Mouse (Mus musculus) layer of hippocampus, adult 9-11 months (tissue): ENCODE measurements at regions not wholly inside any gene's neighbourhood (a gene's known extent, or its start where the extent isn't known, plus 50 kb on each side); places are given as distances from the start of the nearest gene placed in this dataset.
A peak's percentile ranks its signal among the peaks of the same experiment; 100 is the strongest.
"Not testable (repeated sequence)": the region's sequence is repeated elsewhere in the genome, so short reads cannot be mapped to it uniquely, and the experiment has no call there.

Experiments used
- DNase-seq: peaks from one replicate; pipeline ENCODE4 v3.0.0; 2022

- no peak for DNase-seq
Observed at GRCm38 (mm10) chr16:15368383-15369163, 51.3 kb downstream of the Gm21897 start.

DNA sequence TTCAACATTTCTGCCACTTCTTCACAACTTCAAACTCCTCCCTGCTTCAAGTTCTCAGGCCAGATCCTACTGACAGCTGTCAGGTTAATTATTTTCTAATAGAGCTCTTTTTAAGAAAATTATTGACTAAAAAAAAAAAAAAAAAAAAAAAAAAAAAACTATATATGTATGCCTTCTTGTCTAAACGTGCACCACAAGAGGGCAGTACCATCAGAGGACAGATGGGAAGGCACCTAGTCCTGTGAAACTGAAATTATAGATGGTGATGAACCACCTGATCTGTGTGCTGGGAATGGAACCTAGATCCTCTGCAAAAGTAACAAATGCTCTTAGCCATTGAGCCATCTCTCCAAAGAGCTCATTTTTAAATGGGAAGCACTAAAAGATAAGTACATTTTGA, 55.6 kb downstream of the Gm21897 start:
- no peak for DNase-seq

DNA sequence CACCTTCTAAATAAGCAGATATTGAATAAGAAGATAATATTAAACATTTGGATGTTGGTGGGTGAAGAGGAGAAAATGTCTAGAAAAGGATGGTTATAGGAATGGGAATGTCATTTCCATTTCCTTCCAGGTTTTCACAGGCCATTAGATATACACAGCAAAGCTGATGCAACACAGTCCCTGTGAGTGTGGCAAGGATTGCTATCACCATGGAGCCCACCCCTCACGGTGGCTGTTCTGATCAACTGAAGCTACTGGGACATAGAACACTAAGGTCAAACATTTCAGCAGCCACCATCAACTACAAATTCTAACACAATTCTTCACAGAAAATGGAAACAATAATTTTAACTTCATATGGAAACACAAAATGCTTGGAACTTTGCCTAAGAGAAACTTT, 56.7 kb downstream of the Gm21897 start:
- DNase-seq: no peak

DNA sequence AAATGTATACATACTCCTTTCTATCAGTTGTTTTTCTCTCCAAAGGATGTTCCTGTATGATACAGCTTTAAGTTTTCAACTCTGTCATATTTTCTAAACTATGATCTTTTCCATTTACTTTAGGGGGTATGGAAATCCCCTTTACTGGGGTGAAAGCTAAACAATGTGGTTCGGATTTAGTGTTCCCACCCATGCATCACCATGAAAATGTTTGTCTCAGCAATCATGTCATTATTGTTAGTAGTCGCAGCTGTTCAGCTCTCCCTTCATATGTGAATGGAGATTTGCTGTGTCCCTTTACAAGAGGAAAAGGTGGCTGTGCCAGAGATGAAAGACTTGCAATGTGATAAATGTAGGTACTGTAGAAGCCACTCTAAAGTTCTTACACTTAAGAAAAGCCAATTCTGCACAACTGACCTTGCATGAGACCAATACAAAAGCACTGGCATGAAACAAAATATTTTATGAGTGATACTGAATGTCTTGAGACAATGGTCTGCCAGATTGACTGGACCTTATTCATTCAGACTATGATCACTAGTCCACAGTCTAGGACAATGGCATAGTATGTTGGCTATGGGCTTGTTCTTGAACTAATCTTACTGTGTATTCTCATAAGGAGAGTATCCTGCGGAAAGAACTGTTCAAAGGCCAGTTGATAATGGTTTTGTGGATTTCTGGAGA, 68.4 kb downstream of the Gm21897 start:
- DNase-seq: no peak

- peak; percentile 80 for DNase-seq
Observed at GRCm38 (mm10) chr16:15386241-15386574, 69.0 kb downstream of the Gm21897 start.

- no peak for DNase-seq
Observed at GRCm38 (mm10) chr16:15389892-15390291, 72.6 kb downstream of the Gm21897 start.

- DNase-seq: no peak
Observed at GRCm38 (mm10) chr16:15430352-15430751, 113.1 kb downstream of the Gm21897 start.

DNA sequence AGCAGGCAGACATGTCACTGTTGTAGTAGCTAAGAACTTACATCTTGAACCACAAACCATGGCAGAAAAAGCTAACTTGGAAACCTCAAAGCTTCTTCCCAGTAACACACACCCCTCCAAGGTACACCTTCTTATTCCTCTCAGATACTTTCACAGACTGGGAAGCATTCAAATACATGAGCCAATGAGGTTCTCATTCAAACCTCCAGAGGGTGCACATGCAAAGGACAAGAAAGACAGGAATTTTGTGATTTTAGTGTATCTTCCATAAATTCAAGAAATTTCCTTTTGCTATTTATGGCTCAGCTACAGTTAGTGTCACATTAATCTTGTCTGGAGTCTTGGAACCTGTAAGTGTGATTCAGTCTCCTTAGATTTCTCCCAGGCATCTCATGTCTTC, 115.4 kb downstream of the Gm21897 start:
- no peak for DNase-seq

- DNase-seq: not testable (repeated sequence)
Observed at GRCm38 (mm10) chr16:15462856-15463255, 145.6 kb downstream of the Gm21897 start.

DNA sequence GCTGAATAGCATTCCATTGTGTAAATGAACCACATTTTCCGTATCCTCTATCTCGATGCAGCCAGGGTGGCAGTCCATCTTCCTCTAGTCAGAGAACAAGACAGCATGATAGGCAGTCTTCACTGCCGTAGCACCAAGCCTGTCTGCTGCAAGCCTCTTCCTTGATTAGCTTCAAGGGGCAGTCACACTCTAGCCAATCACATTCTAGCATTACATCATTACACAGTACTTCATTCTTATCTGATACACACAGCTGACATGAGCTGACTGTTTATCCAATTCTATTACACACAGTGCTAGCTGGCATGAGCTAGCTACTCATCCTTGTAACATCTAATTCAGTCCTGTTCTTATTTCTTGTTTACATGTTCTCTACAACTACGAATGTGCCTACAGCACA, 156.6 kb downstream of the Gm21897 start:
- DNase-seq: no peak

DNA sequence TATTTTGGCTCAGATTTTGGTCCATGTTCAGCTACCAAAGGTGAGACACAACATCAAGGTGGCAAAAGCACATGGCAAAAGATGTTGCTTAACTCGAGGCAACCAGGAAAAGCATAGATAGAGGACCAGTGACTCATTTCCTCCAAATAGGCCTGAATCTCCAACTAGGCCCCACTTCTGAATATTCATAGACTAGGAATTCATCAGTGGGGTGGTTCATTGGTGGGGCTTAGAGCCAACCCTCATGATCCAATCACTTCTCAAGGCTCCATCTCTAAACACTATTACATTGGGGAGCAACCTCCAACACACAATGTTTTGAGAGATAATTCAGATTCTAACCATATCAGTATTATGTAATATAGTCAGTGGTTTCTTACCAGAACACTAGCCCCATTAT, 161.6 kb downstream of the Gm21897 start:
- DNase-seq: no peak

DNA sequence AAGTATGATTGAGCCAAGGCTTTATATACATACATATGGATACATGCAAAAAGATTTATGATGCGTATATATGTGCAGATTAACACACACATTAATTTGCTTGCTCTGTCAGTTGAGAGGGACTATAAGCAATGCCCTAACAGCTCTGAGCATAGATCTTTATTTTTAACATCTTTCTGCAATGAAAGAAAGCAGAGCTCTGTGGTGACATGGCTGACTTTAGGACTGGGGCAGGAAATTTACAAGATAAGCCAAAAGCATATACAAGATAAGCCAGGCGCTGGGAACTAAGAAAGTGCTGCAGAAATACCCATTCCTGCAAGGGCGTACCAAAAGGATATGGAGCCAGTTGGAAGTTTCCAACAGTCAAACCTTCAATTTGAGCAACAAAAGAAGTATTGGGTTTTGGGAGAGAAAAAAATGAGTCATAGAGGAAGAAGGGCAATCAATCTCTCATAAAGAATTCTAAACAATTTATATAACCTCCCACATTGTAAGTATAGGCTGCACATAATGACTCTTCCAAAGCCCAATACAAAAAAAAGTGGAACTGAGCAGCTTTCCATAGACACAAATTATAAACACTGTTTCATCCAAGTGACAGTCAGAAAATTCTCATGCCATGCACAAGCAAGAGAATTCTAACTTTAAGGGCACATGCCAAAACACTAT, 174.2 kb downstream of the Gm21897 start:
- no peak for DNase-seq

GRCm38 (mm10) chr16:15493236-15493635, 176.0 kb downstream of the Gm21897 start:
- DNase-seq: no peak
